Mouse (Mus musculus): ENCODE measurements at regions not wholly inside any gene's neighbourhood (a gene's known extent, or its start where the extent isn't known, plus 50 kb on each side); places are given as distances from the start of the nearest gene placed in this dataset.

DNA sequence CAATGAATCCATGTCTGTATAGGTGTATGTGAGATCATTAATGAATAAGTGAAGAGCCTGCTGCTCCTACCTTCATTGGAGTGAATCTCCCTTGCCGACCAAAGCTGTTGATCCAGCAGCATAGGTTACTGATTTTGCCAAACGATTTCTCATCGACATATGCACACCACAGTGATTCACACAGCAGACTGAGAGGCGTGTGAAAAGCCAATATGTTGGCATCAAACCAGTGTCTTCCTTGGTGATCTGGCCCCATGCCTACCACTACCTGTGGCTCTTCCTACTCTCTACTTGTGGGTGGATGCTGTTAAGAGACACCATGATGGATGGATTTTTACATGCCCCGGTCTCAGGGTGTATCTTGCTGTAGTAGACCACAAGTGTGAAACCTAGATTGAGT lies 258.3 kb downstream of the Samd5 start:
- Histone ChIP-seq H3K9ac (replicated peaks; ENCODE audit: low read length) (no peak overlapping the region), H3K27me3 (ENCODE audit: insufficient read depth, low read length) (no peaks in the 10 kb centered on the region), H3K4me1 (ENCODE audit: insufficient read depth, low read length) (no peaks in the 10 kb centered on the region), H3K27ac (ENCODE audit: low read length) (no peak overlapping the region), H3K36me3 (ENCODE audit: insufficient read depth, low read length) (no peaks in the 10 kb centered on the region), H3K4me2 (replicated peaks; ENCODE audit: low read depth, low read length) (no peak overlapping the region), H3K9me3 (ENCODE audit: low read length) (no peaks in the 10 kb centered on the region), H3K4me3 (ENCODE audit: low read length) (no peak overlapping the region)
- 93% methylated on average over 5 of the region's 5 CpGs for WGBS
- ATAC-seq (ENCODE audit: low FRiP score, low TSS enrichment) = no peak

GRCm38 (mm10) chr10:9406101-9406500 lies 268.9 kb downstream of the Samd5 start:
- WGBS = 76% methylated on average over 4 of the region's 4 CpGs

DNA sequence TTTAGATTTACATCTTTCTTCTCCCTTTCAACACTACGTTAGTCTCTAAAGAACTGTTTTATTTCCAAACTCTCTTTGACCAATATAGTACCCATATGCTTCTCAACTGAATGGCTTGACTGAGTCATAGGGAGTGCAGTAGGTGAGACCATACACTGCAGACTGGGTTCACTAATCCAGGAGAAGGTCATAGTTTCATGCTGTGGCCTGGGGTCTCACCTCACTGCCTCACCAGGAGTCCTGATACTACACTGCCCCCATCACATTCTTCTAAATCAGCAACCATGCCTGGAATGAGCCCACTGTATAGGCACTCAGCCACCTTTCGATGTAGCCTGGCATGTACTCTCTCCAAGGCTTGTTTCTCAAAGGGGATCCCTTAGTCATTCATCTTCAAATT lies 269.6 kb downstream of the Samd5 start:
- 80% methylated on average over 2 of the region's 2 CpGs for WGBS
- Histone ChIP-seq H3K4me1 (ENCODE audit: insufficient read depth, low read length) (no peaks in the 10 kb centered on the region; the same call in 1 of the 2 replicates), H3K27ac (ENCODE audit: low read length) (no peak overlapping the region), H3K9ac (replicated peaks; ENCODE audit: low read length) (no peak overlapping the region), H3K27me3 (ENCODE audit: insufficient read depth, low read length) (no peaks in the 10 kb centered on the region), H3K9me3 (ENCODE audit: low read length) (no peaks in the 10 kb centered on the region), H3K4me2 (replicated peaks; ENCODE audit: low read depth, low read length) (no peak overlapping the region), H3K4me3 (ENCODE audit: low read length) (no peak overlapping the region), H3K36me3 (ENCODE audit: insufficient read depth, low read length) (no peaks in the 10 kb centered on the region)
- ATAC-seq (ENCODE audit: low FRiP score, low TSS enrichment) = peak; percentile 81

More at GRCm38 (mm10) chr10:9406101-9406500, 268.9 kb downstream of the Samd5 start:
- Histone ChIP-seq H3K4me2 (replicated peaks; ENCODE audit: low read depth, low read length) (no peak overlapping the region), H3K36me3 (ENCODE audit: insufficient read depth, low read length) (no peaks in the 10 kb centered on the region), H3K4me1 (ENCODE audit: insufficient read depth, low read length) (no peaks in the 10 kb centered on the region; the same call in 1 of the 2 replicates), H3K4me3 (ENCODE audit: low read length) (no peak overlapping the region), H3K9ac (replicated peaks; ENCODE audit: low read length) (no peak overlapping the region), H3K9me3 (ENCODE audit: low read length) (no peaks in the 10 kb centered on the region), H3K27me3 (ENCODE audit: insufficient read depth, low read length) (no peaks in the 10 kb centered on the region), H3K27ac (ENCODE audit: low read length) (no peak overlapping the region)
- ATAC-seq (ENCODE audit: low FRiP score, low TSS enrichment) = no peak

GRCm38 (mm10) chr10:9404963-9405362 lies 270.0 kb downstream of the Samd5 start:
- peak; percentile 46; the same call in 1 of the 2 replicates for ATAC-seq (ENCODE audit: low FRiP score, low TSS enrichment)
- Histone ChIP-seq H3K9me3 (ENCODE audit: low read length) (no peaks in the 10 kb centered on the region), H3K9ac (replicated peaks; ENCODE audit: low read length) (no peak overlapping the region), H3K4me2 (replicated peaks; ENCODE audit: low read depth, low read length) (no peak overlapping the region), H3K4me3 (ENCODE audit: low read length) (no peak overlapping the region), H3K4me1 (ENCODE audit: insufficient read depth, low read length) (no peaks in the 10 kb centered on the region; the same call in 1 of the 2 replicates), H3K36me3 (ENCODE audit: insufficient read depth, low read length) (no peaks in the 10 kb centered on the region), H3K27me3 (ENCODE audit: insufficient read depth, low read length) (no peaks in the 10 kb centered on the region), H3K27ac (ENCODE audit: low read length) (no peak overlapping the region)
- WGBS = 46% methylated on average over 6 of the region's 6 CpGs

DNA sequence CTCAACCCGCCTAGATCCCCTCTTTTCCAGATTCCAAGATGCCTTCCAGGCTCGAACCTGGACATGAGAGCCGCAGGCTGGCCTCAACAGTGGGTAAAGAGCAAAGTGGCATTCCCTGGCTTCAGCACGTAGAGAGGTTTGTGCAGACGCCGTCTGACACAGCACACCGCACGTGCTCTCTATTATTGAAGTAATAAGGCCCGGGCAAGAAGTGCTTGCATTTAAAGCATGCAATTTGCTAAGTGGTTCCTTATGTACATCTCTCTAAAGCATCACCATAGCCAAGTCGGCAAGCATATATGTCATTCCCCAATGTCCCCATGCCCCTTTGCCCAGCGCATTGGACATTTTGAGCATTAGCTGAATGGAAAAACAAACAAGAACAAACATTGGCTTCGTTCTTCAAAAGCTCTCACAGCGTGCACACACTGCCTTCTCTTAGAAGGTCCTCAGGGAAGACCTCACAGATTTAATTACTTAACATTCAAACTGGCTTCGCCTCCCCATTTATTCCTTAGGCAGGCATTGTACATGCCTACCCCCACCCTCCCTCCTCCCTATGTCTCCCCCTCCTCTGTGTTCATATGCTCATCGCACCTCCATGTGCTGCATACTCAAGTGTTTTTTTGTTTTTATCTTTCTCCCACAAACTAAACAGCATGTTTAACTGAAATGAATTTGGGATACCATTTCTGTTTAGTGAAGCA lies 273.9 kb downstream of the Samd5 start:
- Histone ChIP-seq H3K36me3 (ENCODE audit: insufficient read depth, low read length) (no peaks in the 10 kb centered on the region), H3K4me2 (replicated peaks; ENCODE audit: low read depth, low read length) (no peak overlapping the region), H3K4me1 (ENCODE audit: insufficient read depth, low read length) (no peaks in the 10 kb centered on the region), H3K27ac (ENCODE audit: low read length) (no peak overlapping the region), H3K4me3 (ENCODE audit: low read length) (no peak overlapping the region), H3K9me3 (ENCODE audit: low read length) (no peaks in the 10 kb centered on the region), H3K9ac (replicated peaks; ENCODE audit: low read length) (no peak overlapping the region), H3K27me3 (ENCODE audit: insufficient read depth, low read length) (no peaks in the 10 kb centered on the region)
- 91% methylated on average over 15 of the region's 15 CpGs for WGBS
- no peak for ATAC-seq (ENCODE audit: low FRiP score, low TSS enrichment)

DNA sequence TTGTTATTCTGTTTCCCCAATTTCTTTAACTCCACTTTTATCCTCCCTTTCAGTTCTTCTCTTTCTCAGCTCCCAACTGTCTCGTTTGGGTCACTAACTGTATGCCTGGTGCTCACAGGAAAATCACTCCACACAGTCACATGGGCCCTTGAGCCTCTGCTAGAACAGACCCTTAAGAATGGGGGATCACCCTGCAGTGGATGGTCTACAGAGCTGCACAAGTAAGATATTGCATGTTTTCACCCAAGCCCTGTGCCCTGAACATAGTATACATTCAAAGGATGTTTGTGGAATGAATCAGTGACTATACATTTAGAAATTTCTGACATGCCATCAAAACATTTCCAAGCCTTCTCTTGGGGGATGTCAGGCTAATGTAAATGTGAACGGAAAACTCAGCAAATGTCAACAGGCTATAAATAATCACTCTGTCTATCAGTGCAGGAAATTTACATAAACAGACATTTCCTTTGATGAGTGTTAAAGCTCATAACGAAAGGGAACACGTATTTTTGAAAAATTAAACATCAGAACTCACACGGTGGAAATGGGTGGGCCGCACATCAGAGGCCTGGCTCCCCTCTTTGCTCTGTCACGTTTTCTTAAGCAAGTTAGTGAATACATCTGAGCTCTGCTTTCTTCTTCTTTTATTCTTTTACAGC lies 297.4 kb downstream of the Samd5 start:
- H3K4me3 ChIP-seq (ENCODE audit: low read length) = no peak overlapping the region
- H3K9ac ChIP-seq (replicated peaks; ENCODE audit: low read length) = no peak overlapping the region
- no peaks in the 10 kb centered on the region for H3K36me3 ChIP-seq (ENCODE audit: insufficient read depth, low read length)
- no peaks in the 10 kb centered on the region for H3K9me3 ChIP-seq (ENCODE audit: low read length)
- no peaks in the 10 kb centered on the region for H3K27me3 ChIP-seq (ENCODE audit: insufficient read depth, low read length)
- no peaks in the 10 kb centered on the region for H3K4me1 ChIP-seq (ENCODE audit: insufficient read depth, low read length)
- H3K27ac ChIP-seq (ENCODE audit: low read length) = no peak overlapping the region
- ATAC-seq (ENCODE audit: low FRiP score, low TSS enrichment) = no peak
- H3K4me2 ChIP-seq (replicated peaks; ENCODE audit: low read depth, low read length) = no peak overlapping the region
- WGBS = 47% methylated on average over 7 of the region's 7 CpGs

DNA sequence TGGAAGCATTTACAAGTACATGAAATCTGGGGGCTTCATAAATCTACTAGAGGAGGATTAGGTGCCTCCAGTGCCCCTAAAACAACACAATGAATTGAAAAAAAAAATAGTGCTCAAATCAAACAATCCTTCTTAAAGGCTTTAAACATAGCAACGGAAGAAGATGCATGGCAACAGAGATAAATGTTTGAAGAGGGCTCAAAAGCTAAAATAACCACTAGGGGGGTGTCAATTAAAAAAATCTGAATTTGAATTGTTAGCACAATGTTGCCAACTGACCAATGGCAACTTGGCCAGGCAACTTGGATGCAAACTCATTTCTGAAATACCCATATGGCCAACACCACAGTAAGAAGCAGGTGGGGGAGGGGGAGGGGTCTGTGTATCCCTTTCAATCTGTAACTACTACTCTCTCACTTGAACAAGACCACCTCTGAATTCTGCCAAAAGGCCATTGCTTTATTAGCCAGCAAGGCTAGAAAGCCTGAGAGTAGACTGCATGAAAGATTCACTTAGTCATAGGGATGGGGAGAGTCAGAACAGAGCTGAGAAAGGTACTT lies 312.6 kb downstream of the Samd5 start:
- Histone ChIP-seq H3K9me3 (ENCODE audit: low read length) (no peaks in the 10 kb centered on the region), H3K4me2 (replicated peaks; ENCODE audit: low read depth, low read length) (no peak overlapping the region), H3K36me3 (ENCODE audit: insufficient read depth, low read length) (no peaks in the 10 kb centered on the region), H3K27ac (ENCODE audit: low read length) (no peak overlapping the region), H3K4me3 (ENCODE audit: low read length) (no peak overlapping the region), H3K27me3 (ENCODE audit: insufficient read depth, low read length) (no peaks in the 10 kb centered on the region), H3K9ac (replicated peaks; ENCODE audit: low read length) (no peak overlapping the region), H3K4me1 (ENCODE audit: insufficient read depth, low read length) (no peaks in the 10 kb centered on the region)
- 74% methylated on average over 1 of the region's 1 CpGs for WGBS
- no peak for ATAC-seq (ENCODE audit: low FRiP score, low TSS enrichment)

DNA sequence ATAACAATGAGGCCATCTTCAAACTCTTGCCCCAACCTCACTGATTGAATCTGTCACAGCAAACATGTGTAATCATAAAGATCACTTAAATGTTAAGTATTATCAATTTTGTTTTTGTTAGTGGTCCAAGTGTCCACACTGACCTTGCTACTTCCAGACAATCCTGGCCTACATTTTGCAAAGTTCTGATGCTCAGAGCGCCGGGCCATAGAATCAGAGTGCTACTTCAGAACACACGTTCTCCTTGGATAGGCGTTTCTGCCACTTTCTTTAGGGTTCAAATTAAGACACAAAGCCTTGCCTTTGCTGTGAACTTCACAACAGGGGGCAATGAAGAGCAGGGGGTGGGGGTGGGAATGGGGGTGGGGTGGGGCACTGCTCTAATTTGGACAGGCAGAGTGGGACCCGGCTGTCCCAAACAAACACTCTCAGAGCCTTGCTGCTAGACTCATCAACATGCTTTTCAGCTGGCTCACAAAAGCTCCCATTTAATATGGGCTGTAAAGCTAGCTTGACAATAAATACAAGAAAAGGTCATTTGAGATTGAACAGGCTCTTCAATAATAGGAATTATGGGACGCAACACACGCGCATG lies 336.7 kb downstream of the Samd5 start:
- Histone ChIP-seq H3K27me3 (ENCODE audit: insufficient read depth, low read length) (no peaks in the 10 kb centered on the region), H3K27ac (ENCODE audit: low read length) (no peak overlapping the region), H3K4me1 (ENCODE audit: insufficient read depth, low read length) (no peaks in the 10 kb centered on the region), H3K9ac (replicated peaks; ENCODE audit: low read length) (no peak overlapping the region), H3K9me3 (ENCODE audit: low read length) (no peaks in the 10 kb centered on the region), H3K36me3 (ENCODE audit: insufficient read depth, low read length) (no peaks in the 10 kb centered on the region), H3K4me2 (replicated peaks; ENCODE audit: low read depth, low read length) (no peak overlapping the region), H3K4me3 (ENCODE audit: low read length) (no peak overlapping the region)
- 72% methylated on average over 8 of the region's 8 CpGs for WGBS
- ATAC-seq (ENCODE audit: low FRiP score, low TSS enrichment) = no peak

DNA sequence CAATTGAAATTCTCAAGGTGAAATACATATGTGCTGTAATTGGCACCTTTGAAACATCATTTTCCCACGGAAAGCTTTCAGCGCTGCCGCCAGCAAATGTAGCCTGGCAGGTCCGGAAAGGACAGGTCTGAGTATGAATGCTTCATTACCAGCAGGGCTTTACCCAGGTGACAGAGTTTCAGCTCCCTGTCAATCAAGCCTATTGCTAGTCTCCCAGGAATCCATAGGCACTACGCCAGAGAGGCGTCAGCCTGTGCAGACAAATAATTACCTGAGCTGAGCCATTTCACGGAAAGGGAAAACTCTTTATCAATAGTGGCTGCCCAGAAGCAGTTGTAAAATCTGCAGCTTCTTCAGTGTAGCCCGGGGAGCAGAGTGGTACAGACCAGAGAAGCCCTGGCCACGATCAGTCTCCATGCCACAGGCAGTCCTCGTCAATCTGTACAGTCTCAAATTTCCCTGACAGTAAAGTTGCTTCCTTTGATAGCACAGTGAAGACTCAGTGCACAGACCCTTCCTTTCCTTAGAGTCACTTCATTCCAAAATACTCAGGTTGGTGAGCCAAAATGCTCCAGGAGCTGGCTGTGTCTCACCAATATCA lies 340.7 kb downstream of the Samd5 start:
- H3K9ac ChIP-seq (replicated peaks; ENCODE audit: low read length) = no peak overlapping the region
- WGBS = 63% methylated on average over 10 of the region's 10 CpGs
- no peak for ATAC-seq (ENCODE audit: low FRiP score, low TSS enrichment)
- no peaks in the 10 kb centered on the region for H3K36me3 ChIP-seq (ENCODE audit: insufficient read depth, low read length)
- H3K4me1 ChIP-seq (ENCODE audit: insufficient read depth, low read length) = no peaks in the 10 kb centered on the region
- no peaks in the 10 kb centered on the region for H3K27me3 ChIP-seq (ENCODE audit: insufficient read depth, low read length)
- no peak overlapping the region for H3K4me3 ChIP-seq (ENCODE audit: low read length)
- no peak overlapping the region for H3K27ac ChIP-seq (ENCODE audit: low read length)
- H3K9me3 ChIP-seq (ENCODE audit: low read length) = no peaks in the 10 kb centered on the region
- no peak overlapping the region for H3K4me2 ChIP-seq (replicated peaks; ENCODE audit: low read depth, low read length)

Measured in kidney, embryonic 16.5 days (tissue).